Mouse (Mus musculus): ENCODE measurements around the gene Arsa. TPM values are rescaled to one million over a fixed set of nuclear protein-coding genes. Genes with fewer than 3 reads are reported as not detected.
"Not testable (repeated sequence)": the region's sequence is repeated elsewhere in the genome, so short reads cannot be mapped to it uniquely, and the experiment has no call there.

Gene Arsa
- polyA plus RNA-seq, 1 experiment from 2014 or later: 30.1 TPM

DNA sequence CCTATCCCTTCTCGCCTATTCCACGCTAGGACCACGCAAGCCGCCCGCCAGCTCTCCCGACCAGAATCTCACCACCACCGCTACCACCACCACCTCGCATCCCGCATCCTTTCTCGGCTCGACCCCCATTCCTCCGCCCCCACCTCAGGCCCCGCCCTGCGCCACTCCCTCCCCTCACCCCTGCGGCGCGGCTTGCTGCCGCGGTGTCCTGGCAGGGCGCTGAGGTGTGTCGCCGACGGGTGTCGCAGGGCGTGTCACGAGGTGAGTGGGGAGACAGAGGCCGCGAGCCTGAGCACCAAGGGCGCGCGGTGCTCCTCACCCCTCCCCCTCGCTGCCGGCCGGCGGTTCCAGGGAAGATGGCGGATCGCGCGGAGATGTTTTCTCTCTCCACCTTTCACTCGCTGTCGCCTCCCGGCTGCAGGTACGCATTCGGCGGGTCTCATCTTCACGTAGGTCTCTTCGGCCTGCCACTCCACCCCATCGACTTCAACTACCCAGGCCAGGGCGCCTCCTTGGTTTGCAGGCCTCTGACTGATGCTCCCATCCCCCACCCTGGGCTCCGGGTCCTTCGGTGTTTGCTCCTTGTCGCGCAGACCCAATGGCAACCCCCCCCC lies 23.3 kb downstream of the Arsa start, which contains the start of gene Mapk8ip2:
Gene Mapk8ip2, plus strand, starts transcription at position 49 of the 614 bp plus-strand sequence.
- Histone ChIP-seq H3K36me3 (no peaks in the 10 kb centered on the region), H3K27me3 (peaks cover 25% of the 10 kb centered on the region), H3K4me1 (peaks cover 12% of the 10 kb centered on the region), H3K9me3 (replicated peaks) (no peaks in the 10 kb centered on the region), H3K4me3 (replicated peaks) (peak within 1 kb of the TSS; percentile 40), H3K9ac (no peak within 1 kb of the TSS), H3K4me2 (replicated peaks) (peak within 1 kb of the TSS; percentile 88), H3K27ac (replicated peaks) (no peak within 1 kb of the TSS)
- WGBS: 3% methylated on average over 53 of the region's 53 CpGs
- ATAC-seq (ENCODE audit: insufficient number of reproducible peaks, low FRiP score, low TSS enrichment, low read depth): peak; percentile 52

DNA sequence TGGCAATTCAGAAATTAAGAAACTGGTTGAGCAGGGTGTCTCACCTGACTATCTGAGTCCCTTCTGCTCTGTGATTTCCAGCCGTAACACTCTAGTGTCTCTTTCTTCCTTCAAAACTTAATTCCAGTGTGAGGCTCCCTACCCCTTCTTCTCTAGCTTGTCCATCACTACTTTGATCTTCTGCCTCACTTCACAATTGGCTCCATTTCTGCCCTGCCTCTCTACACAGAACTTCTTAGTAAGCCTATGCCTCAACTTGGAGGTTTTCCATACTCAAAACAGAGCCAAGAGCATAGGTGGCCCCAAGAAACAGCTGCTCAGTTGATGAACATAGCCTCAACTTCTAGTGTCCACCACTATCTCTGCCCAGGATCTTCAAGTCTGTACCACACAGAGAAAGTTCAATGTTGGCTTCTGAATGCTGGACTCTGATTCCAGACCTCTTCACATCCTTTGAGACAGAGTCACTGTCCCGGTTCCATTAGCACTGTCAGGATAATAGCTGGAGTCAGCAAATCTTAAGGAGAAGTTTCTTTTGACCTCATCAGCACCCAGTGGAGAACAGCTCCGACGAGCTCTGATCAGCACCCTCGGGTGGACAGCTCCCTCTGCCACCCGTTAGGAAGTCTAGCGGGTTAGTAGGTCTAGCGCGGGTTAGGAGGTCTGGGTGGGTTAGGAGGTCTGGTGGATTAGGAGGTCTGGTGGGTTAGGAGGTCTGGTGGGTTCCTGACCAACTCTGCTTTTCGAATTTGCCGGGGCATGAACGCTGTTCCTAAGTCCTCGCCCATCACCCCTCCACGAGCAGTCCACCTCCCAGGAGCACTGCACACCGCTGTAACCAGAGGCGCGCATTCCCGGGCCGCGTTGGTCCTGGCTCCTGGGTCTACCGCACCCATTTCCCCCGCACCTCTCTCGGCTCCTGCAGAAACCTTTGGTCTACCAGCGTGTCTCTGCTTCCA lies 24.0 kb downstream of the Arsa start:
- ATAC-seq (ENCODE audit: insufficient number of reproducible peaks, low FRiP score, low TSS enrichment, low read depth): 0 out of 2 replicates have a peak, but pooled peaks have one; percentile 8
- peak overlapping the region; percentile 40 for H3K4me3 ChIP-seq (replicated peaks)
- no peak overlapping the region for H3K9ac ChIP-seq
- H3K4me2 ChIP-seq (replicated peaks): peak overlapping the region; percentile 88
- 4% methylated on average over 24 of the region's 24 CpGs for WGBS
- H3K36me3 ChIP-seq: no peaks in the 10 kb centered on the region
- H3K9me3 ChIP-seq (replicated peaks): no peaks in the 10 kb centered on the region
- peaks cover 12% of the 10 kb centered on the region for H3K4me1 ChIP-seq
- H3K27me3 ChIP-seq: peaks cover 28% of the 10 kb centered on the region
- H3K27ac ChIP-seq (replicated peaks): no peak overlapping the region

GRCm38 (mm10) chr15:89442486-89443070 lies 34.6 kb downstream of the Arsa start:
- WGBS: 36% methylated on average over 8 of the region's 8 CpGs
- no peak overlapping the region for H3K4me2 ChIP-seq (replicated peaks)

DNA sequence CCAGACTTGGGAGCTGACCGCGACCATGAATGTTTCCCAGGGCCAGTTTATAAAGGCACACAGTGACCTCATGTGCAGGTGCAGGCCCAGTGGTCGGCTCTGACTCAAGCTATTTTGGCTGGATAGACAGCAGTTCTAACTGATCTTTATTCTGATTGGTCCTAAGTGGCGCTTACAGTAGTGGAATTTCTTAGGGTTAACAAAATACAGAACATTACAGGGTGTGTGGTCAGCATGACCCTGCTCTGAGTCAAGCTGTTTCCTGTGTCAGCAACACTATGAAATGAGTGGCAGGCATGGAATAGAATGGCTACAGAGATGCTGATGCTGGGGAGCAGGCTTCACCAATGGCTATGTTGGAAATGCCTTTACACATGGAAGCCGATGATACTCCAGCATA lies 41.3 kb downstream of the Arsa start:
- Histone ChIP-seq H3K27me3 (no peaks in the 10 kb centered on the region), H3K27ac (replicated peaks) (no peak overlapping the region), H3K36me3 (no peaks in the 10 kb centered on the region), H3K4me1 (no peaks in the 10 kb centered on the region), H3K9ac (no peak overlapping the region), H3K4me2 (replicated peaks) (no peak overlapping the region), H3K9me3 (replicated peaks) (no peaks in the 10 kb centered on the region), H3K4me3 (replicated peaks) (no peak overlapping the region)
- ATAC-seq (ENCODE audit: insufficient number of reproducible peaks, low FRiP score, low TSS enrichment, low read depth): no peak
- WGBS: 85% methylated on average over 5 of the region's 5 CpGs

More at GRCm38 (mm10) chr15:89442486-89443070, 34.6 kb downstream of the Arsa start:
- Histone ChIP-seq H3K9me3 (replicated peaks) (no peaks in the 10 kb centered on the region), H3K4me1 (no peaks in the 10 kb centered on the region), H3K27me3 (no peaks in the 10 kb centered on the region), H3K4me3 (replicated peaks) (no peak overlapping the region), H3K27ac (replicated peaks) (no peak overlapping the region), H3K9ac (no peak overlapping the region), H3K36me3 (no peaks in the 10 kb centered on the region)
- no peak for ATAC-seq (ENCODE audit: insufficient number of reproducible peaks, low FRiP score, low TSS enrichment, low read depth)

DNA sequence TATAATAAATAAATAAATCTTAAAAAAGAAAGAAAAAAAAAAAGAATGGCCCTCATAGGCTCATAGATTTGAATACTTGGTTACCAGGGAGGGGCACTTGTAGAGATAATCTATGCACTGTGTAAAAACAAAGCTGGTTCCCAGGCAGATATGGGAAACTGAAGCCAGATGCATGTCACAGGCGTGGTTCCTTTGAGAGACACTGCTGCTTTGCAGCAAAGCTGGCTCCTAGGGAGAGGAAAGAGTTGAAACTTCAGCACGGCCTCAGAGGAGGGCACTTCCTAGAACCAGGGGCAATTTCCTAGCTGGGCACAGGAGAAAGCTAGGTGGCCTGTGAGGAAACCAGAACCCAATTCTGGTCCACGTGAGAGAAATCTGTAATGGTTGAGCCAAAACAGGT lies 43.1 kb downstream of the Arsa start:
- H3K9me3 ChIP-seq (replicated peaks): no peaks in the 10 kb centered on the region
- no peak overlapping the region for H3K4me2 ChIP-seq (replicated peaks)
- no peaks in the 10 kb centered on the region for H3K36me3 ChIP-seq
- 62% methylated on average over 3 of the region's 3 CpGs for WGBS
- H3K27ac ChIP-seq (replicated peaks): no peak overlapping the region
- no peak for ATAC-seq (ENCODE audit: insufficient number of reproducible peaks, low FRiP score, low TSS enrichment, low read depth)
- no peak overlapping the region for H3K4me3 ChIP-seq (replicated peaks)
- no peaks in the 10 kb centered on the region for H3K27me3 ChIP-seq
- H3K4me1 ChIP-seq: peaks cover 5% of the 10 kb centered on the region; the same call in 1 of the 2 replicates
- no peak overlapping the region for H3K9ac ChIP-seq

DNA sequence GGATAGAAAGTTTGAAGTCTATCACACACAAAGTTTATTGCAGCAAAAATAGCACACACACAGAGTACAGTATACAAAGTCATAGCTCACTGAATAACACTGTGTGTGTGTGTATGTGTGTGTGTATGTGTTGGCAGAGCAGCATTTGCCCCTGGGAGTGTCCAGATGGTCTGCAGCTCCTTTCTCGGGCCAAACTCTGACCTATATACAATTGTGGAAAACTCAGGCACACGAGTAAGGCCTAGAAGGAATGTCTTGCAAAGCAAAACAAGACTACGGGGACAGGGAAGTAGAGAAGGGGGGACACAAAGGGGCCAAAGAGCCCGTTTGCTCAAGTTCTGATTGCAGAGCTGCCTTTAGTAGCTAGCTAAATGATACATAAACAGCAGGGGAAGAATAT lies 44.3 kb downstream of the Arsa start:
- H3K9ac ChIP-seq: no peak overlapping the region
- 63% methylated on average over 4 of the region's 4 CpGs for WGBS
- H3K4me3 ChIP-seq (replicated peaks): no peak overlapping the region
- no peak overlapping the region for H3K4me2 ChIP-seq (replicated peaks)
- H3K36me3 ChIP-seq: no peaks in the 10 kb centered on the region
- H3K4me1 ChIP-seq: peaks cover 16% of the 10 kb centered on the region
- H3K27ac ChIP-seq (replicated peaks): no peak overlapping the region
- H3K9me3 ChIP-seq (replicated peaks): no peaks in the 10 kb centered on the region
- no peaks in the 10 kb centered on the region for H3K27me3 ChIP-seq
- ATAC-seq (ENCODE audit: insufficient number of reproducible peaks, low FRiP score, low TSS enrichment, low read depth): no peak

- Histone ChIP-seq H3K9ac (no peak overlapping the region), H3K4me3 (replicated peaks) (no peak overlapping the region), H3K36me3 (peaks cover 8% of the 10 kb centered on the region), H3K27ac (replicated peaks) (no peak overlapping the region), H3K4me1 (peaks cover 16% of the 10 kb centered on the region), H3K4me2 (replicated peaks) (no peak overlapping the region), H3K9me3 (replicated peaks) (no peaks in the 10 kb centered on the region), H3K27me3 (no peaks in the 10 kb centered on the region)
- WGBS: 91% methylated on average over 6 of the region's 6 CpGs
- ATAC-seq (ENCODE audit: insufficient number of reproducible peaks, low FRiP score, low TSS enrichment, low read depth): no peak
Observed at GRCm38 (mm10) chr15:89431806-89432205, 45.4 kb downstream of the Arsa start.

DNA sequence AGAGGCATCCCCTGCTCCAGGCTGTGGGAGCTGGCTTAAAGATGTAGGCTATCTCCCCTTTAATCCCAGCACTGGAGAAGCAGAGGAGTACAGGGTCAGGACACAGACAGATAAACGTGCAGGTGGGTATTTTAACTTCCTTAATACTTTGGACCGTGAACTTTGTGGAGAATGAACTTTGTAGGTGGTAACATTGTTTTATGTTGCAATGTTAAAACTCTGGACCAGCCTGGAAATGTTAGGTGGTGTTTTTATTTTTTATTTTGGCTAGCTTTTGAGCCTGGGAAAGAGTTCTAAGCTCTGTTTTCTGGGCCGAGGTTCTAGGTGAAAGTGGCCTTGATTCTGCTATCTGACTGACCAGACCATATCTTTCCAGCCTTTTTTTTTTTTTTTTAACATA lies 46.0 kb downstream of the Arsa start:
- Histone ChIP-seq H3K4me1 (peaks cover 16% of the 10 kb centered on the region), H3K9me3 (replicated peaks) (no peaks in the 10 kb centered on the region), H3K36me3 (peaks cover 13% of the 10 kb centered on the region), H3K27me3 (no peaks in the 10 kb centered on the region), H3K4me2 (replicated peaks) (no peak overlapping the region), H3K4me3 (replicated peaks) (no peak overlapping the region), H3K27ac (replicated peaks) (no peak overlapping the region), H3K9ac (no peak overlapping the region)
- ATAC-seq (ENCODE audit: insufficient number of reproducible peaks, low FRiP score, low TSS enrichment, low read depth): no peak
- 84% methylated on average over 3 of the region's 3 CpGs for WGBS

DNA sequence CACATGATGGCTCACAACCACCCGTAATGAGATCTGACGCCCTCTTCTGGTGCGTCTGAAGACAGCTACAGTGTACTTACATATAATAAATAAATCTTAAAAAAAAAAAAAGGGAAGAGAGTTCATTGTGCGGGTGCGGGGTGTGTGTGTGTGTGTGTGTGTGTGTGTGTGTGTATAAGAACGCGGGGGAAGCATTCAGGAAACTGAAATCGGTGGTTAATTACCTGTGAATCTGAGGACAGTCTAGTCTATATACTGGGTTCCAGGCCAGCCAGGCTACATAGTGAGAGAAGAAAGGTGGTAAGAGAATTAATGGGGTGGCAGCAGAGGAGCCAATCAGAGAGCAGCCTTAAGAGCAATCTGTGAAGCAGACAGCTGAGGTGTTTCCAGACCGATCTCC lies 46.5 kb downstream of the Arsa start:
- peaks cover 18% of the 10 kb centered on the region for H3K36me3 ChIP-seq
- not testable (repeated sequence) for H3K4me2 ChIP-seq (replicated peaks); ATAC-seq (ENCODE audit: insufficient number of reproducible peaks, low FRiP score, low TSS enrichment, low read depth); H3K9ac ChIP-seq; H3K9me3 ChIP-seq (replicated peaks); H3K27me3 ChIP-seq; H3K4me3 ChIP-seq (replicated peaks); H3K27ac ChIP-seq (replicated peaks)
- H3K4me1 ChIP-seq: peaks cover 17% of the 10 kb centered on the region
- 89% methylated on average over 9 of the region's 9 CpGs for WGBS

- peak overlapping the region; percentile 84 for H3K4me3 ChIP-seq (replicated peaks)
- ATAC-seq (ENCODE audit: insufficient number of reproducible peaks, low FRiP score, low TSS enrichment, low read depth): no peak
- no peaks in the 10 kb centered on the region for H3K9me3 ChIP-seq (replicated peaks)
- H3K27ac ChIP-seq (replicated peaks): peak overlapping the region; percentile 98
- peak overlapping the region; percentile 86 for H3K4me2 ChIP-seq (replicated peaks)
- peaks cover 21% of the 10 kb centered on the region for H3K4me1 ChIP-seq
- no peaks in the 10 kb centered on the region for H3K27me3 ChIP-seq
- H3K36me3 ChIP-seq: peaks cover 22% of the 10 kb centered on the region
- H3K9ac ChIP-seq: peak overlapping the region; percentile 63; the same call in 1 of the 2 replicates
- WGBS: 42% methylated on average over 6 of the region's 6 CpGs
Observed at GRCm38 (mm10) chr15:89430341-89430740, 46.9 kb downstream of the Arsa start.
